Mouse (Mus musculus) limb, embryonic 14.5 days (tissue): ENCODE measurements around the gene Tor1a. TPM values are rescaled to one million over a fixed set of nuclear protein-coding genes. Genes with fewer than 3 reads are reported as not detected.
"Not testable (repeated sequence)": the region's sequence is repeated elsewhere in the genome, so short reads cannot be mapped to it uniquely, and the experiment has no call there.

Experiments
- ATAC-seq: fragments of 200-750 bp; cut with Nextera tagmentation; 2 replicates; pipeline ENCODE4 v1.8.0; 2017; ENCODE audit warnings: low read depth, moderate number of reproducible peaks, moderate TSS enrichment; ENCODE audit not compliant: low FRiP score
- DNase-seq: peaks from one replicate; pipeline ENCODE4 v3.0.0-alpha.2; 2015; ENCODE audit warnings: low spot score
- H3K27ac ChIP-seq: fragments of 300-500 bp; sonication (generic); replicated peaks from 2 replicates; pipeline ENCODE4 v1.5.1; 2014; ENCODE audit warnings: low read depth, mild to moderate bottlenecking, low read length, moderate library complexity, mixed read lengths
- H3K27me3 ChIP-seq: fragments of 300-500 bp; sonication (generic); 2 replicates; pipeline ENCODE4 v1.6.1; 2014; ENCODE audit warnings: low read length, mixed read lengths; ENCODE audit not compliant: control insufficient read depth, insufficient read depth
- H3K36me3 ChIP-seq: fragments of 300-500 bp; sonication (generic); 2 replicates; pipeline ENCODE4 v1.6.1; 2014; ENCODE audit warnings: mild to moderate bottlenecking, low read length, moderate library complexity, mixed read lengths; ENCODE audit not compliant: control insufficient read depth, insufficient read depth
- H3K4me1 ChIP-seq: fragments of 300-500 bp; sonication (generic); 2 replicates; pipeline ENCODE4 v1.6.1; 2014; ENCODE audit warnings: antibody characterized with exemption, low read length, mixed read lengths; ENCODE audit not compliant: control insufficient read depth, insufficient read depth
- H3K4me2 ChIP-seq: fragments of 300-500 bp; sonication (generic); replicated peaks from 2 replicates; pipeline ENCODE4 v1.6.1; 2014; ENCODE audit warnings: low read depth, mild to moderate bottlenecking, low read length, moderate library complexity; ENCODE audit not compliant: severe bottlenecking
- H3K4me3 ChIP-seq: fragments of 300-500 bp; sonication (generic); replicated peaks from 2 replicates; pipeline ENCODE4 v1.5.1; 2014; ENCODE audit warnings: low read length
- H3K9ac ChIP-seq: fragments of 300-500 bp; sonication (generic); 2 replicates; pipeline ENCODE4 v1.6.1; 2014; ENCODE audit warnings: mild to moderate bottlenecking, low read depth, low read length, moderate library complexity; ENCODE audit not compliant: severe bottlenecking
- H3K9me3 ChIP-seq: fragments of 300-500 bp; sonication (generic); 2 replicates; pipeline ENCODE4 v1.6.1; 2016; ENCODE audit warnings: low read length; ENCODE audit not compliant: control insufficient read depth
- POLR2A ChIP-seq: fragments of 200-500 bp; IDR thresholded peaks from 2 replicates; pipeline ENCODE4 v1.8.0; 2012; ENCODE audit warnings: inconsistent platforms, mild to moderate bottlenecking, moderate library complexity, borderline replicate concordance; ENCODE audit not compliant: insufficient read depth, insufficient read length; ENCODE audit errors: extremely low read depth
- WGBS: fragments of 180-500 bp; shearing (Covaris S2); extraction: QIAGEN DNeasy Blood & Tissue Kit; methylation state at CpG from one replicate; pipeline ENCODE4 v1.1.7; 2014; 5-methylcytosine and 5-hydroxymethylcytosine counted together
- polyA plus RNA-seq, 2 experiments: library from polyadenylated mRNA; depleted of rRNA in 1 of 2; stranded (reverse) in 1 of 2; unstranded in 1 of 2; fragments of >200 nt; fragmentation: Nextera tagmentation in 1 of 2; extraction: Ambion mirVana in 1 of 2; gene quantifications; 2 replicates each; pipeline versions ENCODE4 v1.2.1 to v1.2.3; 2012 to 2014

Gene Tor1a
- polyA plus RNA-seq, 2 experiments = 66.6 to 70.6 TPM

GRCm38 (mm10) chr2:30917649-30918048 is 50.1 kb downstream of the Tor1a start:
- DNase-seq (no peak), ATAC-seq (no peak)
- Histone ChIP-seq H3K27ac (no peak overlapping the region), H3K9me3 (no peaks in the 10 kb centered on the region), H3K4me2 (no peak overlapping the region), H3K9ac (no peak overlapping the region), H3K4me1 (peaks cover 8% of the 10 kb centered on the region; the same call in 1 of the 2 replicates), H3K4me3 (no peak overlapping the region), H3K36me3 (no peaks in the 10 kb centered on the region), H3K27me3 (no peaks in the 10 kb centered on the region)
- TF ChIP-seq POLR2A = no peak
- 86% methylated on average over 7 of the region's 7 CpGs for WGBS

GRCm38 (mm10) chr2:30915933-30916332 is 51.8 kb downstream of the Tor1a start:
- not testable (repeated sequence) for ATAC-seq, DNase-seq

GRCm38 (mm10) chr2:30915376-30915775 is 52.4 kb downstream of the Tor1a start:
- no peaks in the 10 kb centered on the region for H3K27me3 ChIP-seq
- no peaks in the 10 kb centered on the region for H3K9me3 ChIP-seq
- H3K4me1 ChIP-seq = peaks cover 13% of the 10 kb centered on the region; the same call in 1 of the 2 replicates
- H3K9ac ChIP-seq = no peak overlapping the region
- DNase-seq (no peak), ATAC-seq (no peak)
- WGBS = 75% methylated on average over 5 of the region's 5 CpGs
- no peak overlapping the region for H3K4me2 ChIP-seq
- no peak overlapping the region for H3K4me3 ChIP-seq
- H3K36me3 ChIP-seq = no peaks in the 10 kb centered on the region
- H3K27ac ChIP-seq = no peak overlapping the region
- TF ChIP-seq POLR2A = no peak

More at GRCm38 (mm10) chr2:30915933-30916332, 51.8 kb downstream of the Tor1a start:
- 56% methylated on average over 6 of the region's 6 CpGs for WGBS
- not testable (repeated sequence) for H3K9me3 ChIP-seq, H3K4me2 ChIP-seq, H3K27me3 ChIP-seq, H3K9ac ChIP-seq, H3K36me3 ChIP-seq, H3K4me3 ChIP-seq, H3K27ac ChIP-seq
- H3K4me1 ChIP-seq = peaks cover 13% of the 10 kb centered on the region; the same call in 1 of the 2 replicates

GRCm38 (mm10) chr2:30914836-30915235 is 52.9 kb downstream of the Tor1a start:
- Histone ChIP-seq H3K4me1 (peaks cover 13% of the 10 kb centered on the region; the same call in 1 of the 2 replicates), H3K27ac (no peak overlapping the region), H3K4me2 (no peak overlapping the region), H3K36me3 (no peaks in the 10 kb centered on the region), H3K9me3 (no peaks in the 10 kb centered on the region), H3K4me3 (no peak overlapping the region), H3K27me3 (no peaks in the 10 kb centered on the region), H3K9ac (no peak overlapping the region)
- WGBS = 44% methylated on average over 3 of the region's 3 CpGs
- TF ChIP-seq POLR2A = no peak
- no peak for ATAC-seq
- no peak for DNase-seq

- H3K36me3 ChIP-seq = no peaks in the 10 kb centered on the region
- WGBS = 72% methylated on average over 8 of the region's 8 CpGs
- no peak overlapping the region for H3K27ac ChIP-seq
- no peaks in the 10 kb centered on the region for H3K27me3 ChIP-seq
- H3K9me3 ChIP-seq = no peaks in the 10 kb centered on the region
- H3K4me1 ChIP-seq = peaks cover 10% of the 10 kb centered on the region; the same call in 1 of the 2 replicates
- TF ChIP-seq POLR2A = no peak
- no peak overlapping the region for H3K4me3 ChIP-seq
- DNase-seq (no peak), ATAC-seq (no peak)
- no peak overlapping the region for H3K9ac ChIP-seq
- no peak overlapping the region for H3K4me2 ChIP-seq
These were observed 54.7 kb downstream of the Tor1a start for GRCm38 (mm10) chr2:30913022-30913421.

- no peak overlapping the region for H3K9ac ChIP-seq
- H3K4me1 ChIP-seq = peaks cover 10% of the 10 kb centered on the region; the same call in 1 of the 2 replicates
- no peak overlapping the region for H3K27ac ChIP-seq
- DNase-seq = no peak
- 45% methylated on average over 4 of the region's 4 CpGs for WGBS
- no peaks in the 10 kb centered on the region for H3K9me3 ChIP-seq
- H3K36me3 ChIP-seq = no peaks in the 10 kb centered on the region
- H3K27me3 ChIP-seq = no peaks in the 10 kb centered on the region
- H3K4me3 ChIP-seq = no peak overlapping the region
- TF ChIP-seq POLR2A = no peak
- no peak overlapping the region for H3K4me2 ChIP-seq
- no peak for ATAC-seq
These were observed 55.4 kb downstream of the Tor1a start for GRCm38 (mm10) chr2:30912291-30912773.

Other genes starting within 250 kb of the Tor1a start
- 3.3 and 3.4 TPM in 2 replicates for gene 1700001O22Rik, start 164.3 kb downstream of the Tor1a start, polyA plus RNA-seq (2012; rRNA removed)
- 2.7 and 3.4 TPM in 2 replicates for gene 1700001O22Rik, start 164.3 kb downstream of the Tor1a start, polyA plus RNA-seq (2014; fragmentation: Nextera tagmentation; extraction: Ambion mirVana)
- gene Ntmt1, start 160.1 kb downstream of the Tor1a start, polyA plus RNA-seq (2012; rRNA removed) = 59.5 and 66.8 TPM in 2 replicates
- 84.2 and 91.0 TPM in 2 replicates for gene Ntmt1, start 160.1 kb downstream of the Tor1a start, polyA plus RNA-seq (2014; fragmentation: Nextera tagmentation; extraction: Ambion mirVana)
- gene Asb6, start 137.6 kb downstream of the Tor1a start, polyA plus RNA-seq (2012; rRNA removed) = 36.8 and 48.7 TPM in 2 replicates
- gene Asb6, start 137.6 kb downstream of the Tor1a start, polyA plus RNA-seq (2014; fragmentation: Nextera tagmentation; extraction: Ambion mirVana) = 29.5 and 31.8 TPM in 2 replicates
- gene Prrx2, start 133.0 kb downstream of the Tor1a start, polyA plus RNA-seq (2012; rRNA removed) = 176 and 268 TPM in 2 replicates
- gene Prrx2, start 133.0 kb downstream of the Tor1a start, polyA plus RNA-seq (2014; fragmentation: Nextera tagmentation; extraction: Ambion mirVana) = 93.1 and 112 TPM in 2 replicates
- gene Ptges, start 38.1 kb downstream of the Tor1a start, polyA plus RNA-seq (2012; rRNA removed) = 16.4 and 22.7 TPM in 2 replicates
- 17.8 and 20.5 TPM in 2 replicates for gene Ptges, start 38.1 kb downstream of the Tor1a start, polyA plus RNA-seq (2014; fragmentation: Nextera tagmentation; extraction: Ambion mirVana)
- 45.3 and 45.9 TPM in 2 replicates for gene Tor1b, start 15.0 kb downstream of the Tor1a start, polyA plus RNA-seq (2012; rRNA removed)
- 39.6 and 40.7 TPM in 2 replicates for gene Tor1b, start 15.0 kb downstream of the Tor1a start, polyA plus RNA-seq (2014; fragmentation: Nextera tagmentation; extraction: Ambion mirVana)
- gene BC005624, start 14.3 kb upstream of the Tor1a start, polyA plus RNA-seq (2012; rRNA removed) = 46.7 and 65.1 TPM in 2 replicates
- 46.5 and 52.8 TPM in 2 replicates for gene BC005624, start 14.3 kb upstream of the Tor1a start, polyA plus RNA-seq (2014; fragmentation: Nextera tagmentation; extraction: Ambion mirVana)
- 21.5 and 22.7 TPM in 2 replicates for gene Usp20, start 14.3 kb upstream of the Tor1a start, polyA plus RNA-seq (2012; rRNA removed)
- 19.0 and 19.4 TPM in 2 replicates for gene Usp20, start 14.3 kb upstream of the Tor1a start, polyA plus RNA-seq (2014; fragmentation: Nextera tagmentation; extraction: Ambion mirVana)
- 40.8 and 41.5 TPM in 2 replicates for gene Fnbp1, start 174.1 kb upstream of the Tor1a start, polyA plus RNA-seq (2012; rRNA removed)
- gene Fnbp1, start 174.1 kb upstream of the Tor1a start, polyA plus RNA-seq (2014; fragmentation: Nextera tagmentation; extraction: Ambion mirVana) = 25.6 and 26.6 TPM in 2 replicates
- gene Gpr107, start 184.4 kb upstream of the Tor1a start, polyA plus RNA-seq (2012; rRNA removed) = 34.5 and 37.0 TPM in 2 replicates
- gene Gpr107, start 184.4 kb upstream of the Tor1a start, polyA plus RNA-seq (2014; fragmentation: Nextera tagmentation; extraction: Ambion mirVana) = 25.1 and 28.6 TPM in 2 replicates